Mouse (Mus musculus): ENCODE results near the gene Mrpl51. TPM values are rescaled to one million over a fixed set of nuclear protein-coding genes. Genes with fewer than 3 reads are reported as not detected.

Mrpl51 gene
- polyA plus RNA-seq, 1 experiment from 2014 or later = 284 TPM

- Histone ChIP-seq H3K4me3 (ENCODE audit: low read length) (no peak overlapping the region), H3K4me1 (ENCODE audit: control insufficient read depth, insufficient read depth, low read length) (no peaks in the 10 kb centered on the region), H3K27me3 (replicated peaks; ENCODE audit: control insufficient read depth, insufficient read depth, low read length) (no peaks in the 10 kb centered on the region), H3K27ac (ENCODE audit: low read length) (no peak overlapping the region), H3K36me3 (ENCODE audit: control insufficient read depth, insufficient read depth, low read length) (peaks cover 34% of the 10 kb centered on the region), H3K4me2 (ENCODE audit: low read depth, low read length) (no peak overlapping the region), H3K9me3 (ENCODE audit: control insufficient read depth, low read length) (no peaks in the 10 kb centered on the region), H3K9ac (ENCODE audit: low read depth, low read length) (no peak overlapping the region)
- WGBS = 89% methylated on average over 7 of the region's 7 CpGs
- no peak for ATAC-seq
These were observed 12.0 kb upstream of the Mrpl51 start for GRCm38 (mm10) chr6:125179601-125180000.

GRCm38 (mm10) chr6:125182133-125182532, 9.5 kb upstream of the Mrpl51 start:
- Histone ChIP-seq H3K4me1 (ENCODE audit: control insufficient read depth, insufficient read depth, low read length) (no peaks in the 10 kb centered on the region), H3K9ac (ENCODE audit: low read depth, low read length) (no peak overlapping the region), H3K9me3 (ENCODE audit: control insufficient read depth, low read length) (no peaks in the 10 kb centered on the region), H3K4me2 (ENCODE audit: low read depth, low read length) (no peak overlapping the region), H3K27me3 (replicated peaks; ENCODE audit: control insufficient read depth, insufficient read depth, low read length) (no peaks in the 10 kb centered on the region), H3K4me3 (ENCODE audit: low read length) (no peak overlapping the region), H3K36me3 (ENCODE audit: control insufficient read depth, insufficient read depth, low read length) (peaks cover 36% of the 10 kb centered on the region), H3K27ac (ENCODE audit: low read length) (no peak overlapping the region)
- no peak for ATAC-seq
- WGBS = 83% methylated on average over 5 of the region's 5 CpGs

DNA sequence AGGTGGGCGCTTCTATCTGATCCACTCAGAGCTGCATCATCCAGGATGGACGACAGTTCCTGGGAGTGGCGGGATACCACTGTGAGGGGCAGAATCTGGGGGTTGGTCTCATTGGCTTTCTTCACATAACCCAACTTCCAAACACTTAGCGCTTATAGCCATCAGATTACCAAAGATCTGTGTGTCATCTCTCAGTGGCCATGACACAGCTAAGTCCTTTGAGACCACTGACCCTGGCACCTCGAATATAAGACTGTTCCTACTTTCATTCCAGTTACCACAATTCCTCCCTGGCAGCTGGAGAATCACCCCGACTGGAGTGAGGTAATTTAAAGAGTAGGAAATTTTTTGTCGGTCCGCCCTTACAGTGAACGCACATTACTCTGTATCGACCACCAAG, 5.4 kb upstream of the Mrpl51 start:
- Histone ChIP-seq H3K4me3 (ENCODE audit: low read length) (no peak overlapping the region), H3K9me3 (ENCODE audit: control insufficient read depth, low read length) (no peaks in the 10 kb centered on the region), H3K4me2 (ENCODE audit: low read depth, low read length) (no peak overlapping the region), H3K4me1 (ENCODE audit: control insufficient read depth, insufficient read depth, low read length) (peaks cover 2% of the 10 kb centered on the region; the same call in 1 of the 2 replicates), H3K9ac (ENCODE audit: low read depth, low read length) (no peak overlapping the region), H3K36me3 (ENCODE audit: control insufficient read depth, insufficient read depth, low read length) (peaks cover 18% of the 10 kb centered on the region), H3K27ac (ENCODE audit: low read length) (no peak overlapping the region), H3K27me3 (replicated peaks; ENCODE audit: control insufficient read depth, insufficient read depth, low read length) (no peaks in the 10 kb centered on the region)
- 93% methylated on average over 10 of the region's 10 CpGs for WGBS
- no peak for ATAC-seq

DNA sequence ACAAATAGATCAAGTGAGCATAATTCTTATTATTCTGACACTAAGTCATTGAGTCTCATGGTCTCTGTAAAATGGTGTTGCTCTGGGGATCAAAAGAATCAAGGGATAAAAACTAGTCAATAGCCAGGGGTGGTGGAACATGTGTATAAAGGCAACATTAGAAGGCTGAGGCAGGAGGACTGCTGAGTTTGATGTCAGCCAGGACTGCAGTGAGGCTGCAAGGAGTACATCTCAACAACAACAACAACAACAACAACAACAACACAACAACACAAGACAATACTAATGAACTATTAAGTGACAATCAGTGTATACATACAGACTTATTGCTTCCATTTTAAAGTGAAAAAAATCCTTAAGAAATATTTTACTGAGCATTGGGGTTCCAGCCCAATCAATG, 785 bp upstream of the Mrpl51 start:
- Histone ChIP-seq H3K4me1 (ENCODE audit: control insufficient read depth, insufficient read depth, low read length) (peaks cover 6% of the 10 kb centered on the region; the same call in 1 of the 2 replicates), H3K4me2 (ENCODE audit: low read depth, low read length) (peak overlapping the region; percentile 61), H3K4me3 (ENCODE audit: low read length) (peak overlapping the region; percentile 70), H3K36me3 (ENCODE audit: control insufficient read depth, insufficient read depth, low read length) (no peaks in the 10 kb centered on the region), H3K9ac (ENCODE audit: low read depth, low read length) (peak overlapping the region; percentile 78), H3K9me3 (ENCODE audit: control insufficient read depth, low read length) (no peaks in the 10 kb centered on the region), H3K27me3 (replicated peaks; ENCODE audit: control insufficient read depth, insufficient read depth, low read length) (no peaks in the 10 kb centered on the region), H3K27ac (ENCODE audit: low read length) (peak overlapping the region; percentile 86)
- ATAC-seq = no peak

GRCm38 (mm10) chr6:125192016-125192714, 564 bp downstream of the Mrpl51 start:
- Histone ChIP-seq H3K27ac (ENCODE audit: low read length) (peak overlapping the region; percentile 99), H3K27me3 (replicated peaks; ENCODE audit: control insufficient read depth, insufficient read depth, low read length) (no peaks in the 10 kb centered on the region), H3K9me3 (ENCODE audit: control insufficient read depth, low read length) (no peaks in the 10 kb centered on the region), H3K4me1 (ENCODE audit: control insufficient read depth, insufficient read depth, low read length) (peaks cover 6% of the 10 kb centered on the region; the same call in 1 of the 2 replicates), H3K4me2 (ENCODE audit: low read depth, low read length) (peak overlapping the region; percentile 81), H3K4me3 (ENCODE audit: low read length) (peak overlapping the region; percentile 70), H3K9ac (ENCODE audit: low read depth, low read length) (peak overlapping the region; percentile 90), H3K36me3 (ENCODE audit: control insufficient read depth, insufficient read depth, low read length) (no peaks in the 10 kb centered on the region)
- peak; percentile 96 for ATAC-seq
- under 1% methylated on average over 34 of the region's 34 CpGs for WGBS

DNA sequence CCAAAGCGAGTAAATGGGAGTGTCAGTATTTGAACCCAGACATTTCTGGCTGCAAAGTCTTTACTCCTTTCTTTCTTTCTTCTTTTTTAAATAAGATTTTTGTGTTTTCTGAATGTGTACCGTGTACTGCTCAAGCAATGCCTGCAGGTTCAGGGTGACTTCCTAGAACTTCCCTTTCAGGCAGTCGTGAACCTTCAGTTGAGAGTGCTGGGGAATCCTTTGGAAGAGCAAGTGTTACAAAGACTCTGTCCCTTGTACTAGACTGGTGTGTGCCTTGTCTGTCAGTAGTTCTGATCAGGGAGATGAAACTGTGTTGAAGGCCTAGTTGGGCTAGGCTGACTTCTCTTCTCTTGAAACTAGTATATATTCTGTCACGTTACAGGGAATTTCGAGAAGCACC, 1.2 kb downstream of the Mrpl51 start:
- no peaks in the 10 kb centered on the region for H3K9me3 ChIP-seq (ENCODE audit: control insufficient read depth, low read length)
- H3K4me3 ChIP-seq (ENCODE audit: low read length) = peak overlapping the region; percentile 70
- H3K27me3 ChIP-seq (replicated peaks; ENCODE audit: control insufficient read depth, insufficient read depth, low read length) = no peaks in the 10 kb centered on the region
- peaks cover 6% of the 10 kb centered on the region; the same call in 1 of the 2 replicates for H3K4me1 ChIP-seq (ENCODE audit: control insufficient read depth, insufficient read depth, low read length)
- WGBS = 38% methylated on average over 5 of the region's 5 CpGs
- H3K36me3 ChIP-seq (ENCODE audit: control insufficient read depth, insufficient read depth, low read length) = no peaks in the 10 kb centered on the region
- H3K9ac ChIP-seq (ENCODE audit: low read depth, low read length) = peak overlapping the region; percentile 90
- H3K4me2 ChIP-seq (ENCODE audit: low read depth, low read length) = peak overlapping the region; percentile 81
- ATAC-seq = no peak
- peak overlapping the region; percentile 99 for H3K27ac ChIP-seq (ENCODE audit: low read length)

GRCm38 (mm10) chr6:125193390-125193789, 1.8 kb downstream of the Mrpl51 start:
- Histone ChIP-seq H3K4me3 (ENCODE audit: low read length) (peak overlapping the region; percentile 70), H3K36me3 (ENCODE audit: control insufficient read depth, insufficient read depth, low read length) (no peaks in the 10 kb centered on the region), H3K4me2 (ENCODE audit: low read depth, low read length) (peak overlapping the region; percentile 81; the same call in 1 of the 2 replicates), H3K9me3 (ENCODE audit: control insufficient read depth, low read length) (no peaks in the 10 kb centered on the region), H3K27ac (ENCODE audit: low read length) (no peak overlapping the region), H3K4me1 (ENCODE audit: control insufficient read depth, insufficient read depth, low read length) (peaks cover 6% of the 10 kb centered on the region; the same call in 1 of the 2 replicates), H3K9ac (ENCODE audit: low read depth, low read length) (no peak overlapping the region), H3K27me3 (replicated peaks; ENCODE audit: control insufficient read depth, insufficient read depth, low read length) (no peaks in the 10 kb centered on the region)
- ATAC-seq = no peak
- WGBS = 56% methylated on average over 7 of the region's 7 CpGs

GRCm38 (mm10) chr6:125195541-125196075, 4.0 kb downstream of the Mrpl51 start:
- Histone ChIP-seq H3K4me2 (ENCODE audit: low read depth, low read length) (no peak overlapping the region), H3K4me3 (ENCODE audit: low read length) (no peak overlapping the region), H3K9me3 (ENCODE audit: control insufficient read depth, low read length) (no peaks in the 10 kb centered on the region), H3K9ac (ENCODE audit: low read depth, low read length) (no peak overlapping the region), H3K36me3 (ENCODE audit: control insufficient read depth, insufficient read depth, low read length) (no peaks in the 10 kb centered on the region), H3K27me3 (replicated peaks; ENCODE audit: control insufficient read depth, insufficient read depth, low read length) (no peaks in the 10 kb centered on the region), H3K4me1 (ENCODE audit: control insufficient read depth, insufficient read depth, low read length) (peaks cover 6% of the 10 kb centered on the region; the same call in 1 of the 2 replicates), H3K27ac (ENCODE audit: low read length) (no peak overlapping the region)
- WGBS = 45% methylated on average over 1 of the region's 1 CpGs
- ATAC-seq = no peak

DNA sequence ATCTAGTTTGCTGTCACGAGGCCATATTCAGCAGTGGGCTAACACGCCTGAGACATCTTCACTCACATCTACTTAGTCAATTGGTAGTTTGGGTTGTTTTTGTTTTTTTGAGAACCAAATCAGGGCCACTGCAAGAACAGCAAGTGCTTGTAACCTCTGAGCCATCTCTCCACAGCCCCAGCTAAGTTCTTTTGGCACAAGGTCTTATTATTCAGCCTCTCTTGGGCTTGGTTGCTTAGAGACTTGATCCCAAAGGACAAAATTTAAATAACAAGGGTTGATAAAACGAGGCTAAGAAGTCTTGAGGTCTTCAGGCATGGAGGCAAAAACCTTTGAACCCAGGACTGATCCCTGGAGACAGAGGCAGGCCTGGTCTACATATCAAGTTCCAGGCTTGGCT, 4.7 kb downstream of the Mrpl51 start:
- H3K36me3 ChIP-seq (ENCODE audit: control insufficient read depth, insufficient read depth, low read length) = no peaks in the 10 kb centered on the region
- no peaks in the 10 kb centered on the region for H3K27me3 ChIP-seq (replicated peaks; ENCODE audit: control insufficient read depth, insufficient read depth, low read length)
- peaks cover 4% of the 10 kb centered on the region; the same call in 1 of the 2 replicates for H3K4me1 ChIP-seq (ENCODE audit: control insufficient read depth, insufficient read depth, low read length)
- WGBS = 67% methylated on average over 3 of the region's 3 CpGs
- H3K4me3 ChIP-seq (ENCODE audit: low read length) = no peak overlapping the region
- H3K9ac ChIP-seq (ENCODE audit: low read depth, low read length) = no peak overlapping the region
- no peaks in the 10 kb centered on the region for H3K9me3 ChIP-seq (ENCODE audit: control insufficient read depth, low read length)
- H3K27ac ChIP-seq (ENCODE audit: low read length) = no peak overlapping the region
- ATAC-seq = no peak
- H3K4me2 ChIP-seq (ENCODE audit: low read depth, low read length) = no peak overlapping the region
